Mouse (Mus musculus) ES-Bruce4 (cell line): ENCODE data around the gene Tnfaip3. TPM values are rescaled to one million over a fixed set of nuclear protein-coding genes. Genes with fewer than 3 reads are reported as not detected.

Experiments used
- H3K27ac ChIP-seq: 2 replicates; pipeline ENCODE4 v1.5.1; 2012; ENCODE audit warnings: low read length, inconsistent platforms; ENCODE audit not compliant: insufficient read depth
- H3K27me3 ChIP-seq: 2 replicates; pipeline ENCODE4 v1.6.1; 2012; ENCODE audit warnings: mild to moderate bottlenecking, low read length, inconsistent platforms; ENCODE audit not compliant: control insufficient read depth, poor library complexity, insufficient read depth, severe bottlenecking
- H3K36me3 ChIP-seq: 2 replicates; pipeline ENCODE4 v1.6.1; 2012; ENCODE audit warnings: inconsistent platforms, mild to moderate bottlenecking, low read length, moderate library complexity; ENCODE audit not compliant: control insufficient read depth, poor library complexity, insufficient read depth, severe bottlenecking
- H3K4me1 ChIP-seq: one replicate; pipeline ENCODE4 v1.8.1; 2011; ENCODE audit warnings: low read length; ENCODE audit not compliant: control insufficient read depth, insufficient read depth
- H3K4me3 ChIP-seq: 2 replicates; pipeline ENCODE4 v1.5.1; 2011; ENCODE audit warnings: low read depth, mild to moderate bottlenecking, low read length
- H3K9ac ChIP-seq: 2 replicates; pipeline ENCODE4 v1.6.1; 2012; ENCODE audit warnings: low read depth, mild to moderate bottlenecking, inconsistent platforms; ENCODE audit not compliant: poor library complexity, severe bottlenecking
- H3K9me3 ChIP-seq: replicated peaks from 2 replicates; pipeline ENCODE4 v1.6.1; 2012; ENCODE audit warnings: mild to moderate bottlenecking, low read length, inconsistent platforms; ENCODE audit not compliant: control insufficient read depth, poor library complexity, insufficient read depth, severe bottlenecking
- CTCF ChIP-seq: IDR thresholded peaks from one replicate; pipeline ENCODE4 v1.8.1; 2011; ENCODE audit warnings: low read depth, low read length
- EP300 ChIP-seq: IDR thresholded peaks from 2 replicates; pipeline ENCODE4 v1.6.1; 2011; ENCODE audit warnings: low read depth, low read length; ENCODE audit not compliant: insufficient read depth
- POLR2A ChIP-seq: IDR thresholded peaks from one replicate; pipeline ENCODE4 v1.8.1; 2011; ENCODE audit warnings: low read length; ENCODE audit not compliant: insufficient read depth
- polyA plus RNA-seq: library from polyadenylated mRNA; stranded (reverse); fragments of >200 nt; gene quantifications from 2 replicates; pipeline ENCODE4 v1.2.4, GENCODE M21; 2011; ENCODE audit warnings: low read depth; ENCODE audit not compliant: missing spikeins, insufficient read depth, insufficient read length

Tnfaip3 gene
- polyA plus RNA-seq, 1 experiment, result 4.8 TPM

GRCm38 (mm10) chr10:18964856-18965255, 50.6 kb downstream of the Tnfaip3 start:
- H3K9ac ChIP-seq, result no peak overlapping the region
- H3K9me3 ChIP-seq, result no peaks in the 10 kb centered on the region
- H3K27me3 ChIP-seq, result no peaks in the 10 kb centered on the region
- H3K4me3 ChIP-seq, result no peak overlapping the region
- TF ChIP-seq EP300 (no peak), CTCF (no peak), POLR2A (no peak)
- no peaks in the 10 kb centered on the region for H3K4me1 ChIP-seq
- H3K27ac ChIP-seq, result no peak overlapping the region
- no peaks in the 10 kb centered on the region for H3K36me3 ChIP-seq

- H3K9me3 ChIP-seq, result no peaks in the 10 kb centered on the region
- TF ChIP-seq EP300, result no peak
- no peak for TF ChIP-seq CTCF
- no peak for TF ChIP-seq POLR2A
- no peaks in the 10 kb centered on the region for H3K36me3 ChIP-seq
- H3K4me1 ChIP-seq, result no peaks in the 10 kb centered on the region
- no peak overlapping the region for H3K9ac ChIP-seq
- no peaks in the 10 kb centered on the region for H3K27me3 ChIP-seq
- H3K4me3 ChIP-seq, result no peak overlapping the region
- no peak overlapping the region for H3K27ac ChIP-seq
These were observed 55.5 kb downstream of the Tnfaip3 start for GRCm38 (mm10) chr10:18959777-18960492.

DNA sequence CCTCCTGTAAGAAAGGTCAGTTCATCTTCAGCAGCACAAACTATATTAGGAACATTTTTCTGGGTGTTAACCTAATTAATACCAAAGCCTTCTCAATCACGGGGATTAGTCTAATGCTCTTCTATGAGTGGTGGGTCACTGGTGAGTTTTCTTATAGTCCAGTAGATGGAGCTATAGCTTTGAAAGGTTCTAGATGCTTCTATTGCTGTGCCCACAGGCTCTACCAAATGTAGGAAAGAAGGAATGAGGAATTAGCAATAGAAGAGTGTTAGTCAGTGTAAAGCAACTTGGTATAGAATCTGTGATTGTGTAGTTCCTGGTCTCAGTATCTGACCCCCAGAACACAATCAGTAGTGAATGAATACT, 61.8 kb downstream of the Tnfaip3 start:
- no peaks in the 10 kb centered on the region for H3K9me3 ChIP-seq
- H3K27me3 ChIP-seq, result peaks cover 2% of the 10 kb centered on the region
- no peaks in the 10 kb centered on the region for H3K4me1 ChIP-seq
- H3K9ac ChIP-seq, result no peak overlapping the region
- H3K27ac ChIP-seq, result no peak overlapping the region
- TF ChIP-seq POLR2A (no peak), EP300 (no peak), CTCF (no peak)
- H3K36me3 ChIP-seq, result no peaks in the 10 kb centered on the region
- H3K4me3 ChIP-seq, result no peak overlapping the region

DNA sequence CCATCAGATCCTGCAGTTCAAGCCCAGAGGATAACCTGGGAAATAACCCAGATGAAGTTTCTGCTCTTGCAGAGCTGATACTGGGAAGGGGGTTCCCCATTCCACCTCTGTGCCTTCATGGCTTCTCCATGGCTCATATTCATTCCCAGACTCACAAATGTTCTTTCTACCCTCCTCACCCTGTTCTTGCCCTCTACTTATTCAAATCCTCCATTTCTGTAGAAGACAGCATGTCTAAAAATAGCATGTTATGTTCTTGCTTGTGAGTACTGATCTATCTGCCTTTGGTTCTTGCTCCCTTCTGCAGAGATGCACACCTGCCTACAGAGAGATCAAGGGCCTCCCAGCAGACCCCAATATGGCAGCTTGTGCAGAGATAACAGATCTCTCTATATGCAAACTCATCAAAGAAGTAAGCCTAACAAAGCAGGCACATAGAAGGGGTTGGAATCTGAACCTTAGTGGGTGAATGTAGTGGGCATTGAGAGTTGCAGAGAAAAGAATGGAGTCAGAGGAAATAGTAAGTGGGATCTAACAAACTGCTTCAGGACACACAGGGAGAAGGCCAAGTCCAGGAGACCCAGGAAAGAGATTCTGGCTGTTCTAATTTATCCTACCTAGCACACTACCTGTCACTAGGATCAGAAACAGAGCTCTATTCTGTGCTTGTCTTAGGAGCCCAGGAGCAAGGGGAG, 62.3 kb downstream of the Tnfaip3 start:
- Histone ChIP-seq H3K36me3 (no peaks in the 10 kb centered on the region), H3K9ac (no peak overlapping the region), H3K4me1 (no peaks in the 10 kb centered on the region), H3K9me3 (no peaks in the 10 kb centered on the region), H3K27me3 (peaks cover 2% of the 10 kb centered on the region), H3K4me3 (no peak overlapping the region), H3K27ac (no peak overlapping the region)
- TF ChIP-seq EP300, result no peak
- no peak for TF ChIP-seq CTCF
- TF ChIP-seq POLR2A, result no peak

Other genes with a start within 250 kb of the Tnfaip3 start
- gene Gm4922, start 228.9 kb downstream of the Tnfaip3 start, polyA plus RNA-seq, result not detected in 2 replicates
- 133 and 138 TPM in 2 replicates for gene Perp, start 170.6 kb downstream of the Tnfaip3 start, polyA plus RNA-seq